Mouse (Mus musculus) forebrain, embryonic 12.5 days (tissue): ENCODE data around the gene Acox3. TPM values are rescaled to one million over a fixed set of nuclear protein-coding genes. Genes with fewer than 3 reads are reported as not detected.

ENCODE experiments used
- polyA plus RNA-seq: library from polyadenylated mRNA; unstranded; fragments of >200 nt; fragmentation: Nextera tagmentation; extraction: Ambion mirVana; gene quantifications from 2 replicates; pipeline ENCODE4 v1.2.1, GENCODE M21; 2016

Acox3 gene
- polyA plus RNA-seq, 1 experiment from 2014 or later = 15.6 TPM

Other genes with a start within 250 kb of the Acox3 start
- 0.51 and 0.86 TPM in 2 replicates for gene Hmx1, start 193.9 kb upstream of the Acox3 start, polyA plus RNA-seq
- gene Cpz, start 57.3 kb upstream of the Acox3 start, polyA plus RNA-seq = 1.7 and 3.0 TPM in 2 replicates
- gene Trmt44, start 8.0 kb upstream of the Acox3 start, polyA plus RNA-seq = 9.8 and 11.1 TPM in 2 replicates
- gene Htra3, start 96.7 kb downstream of the Acox3 start, polyA plus RNA-seq = 5.9 and 8.2 TPM in 2 replicates
- gene Sh3tc1, start 156.9 kb downstream of the Acox3 start, polyA plus RNA-seq = 3.0 and 4.0 TPM in 2 replicates
- 1.2 and 1.3 TPM in 2 replicates for gene Ablim2, start 174.8 kb downstream of the Acox3 start, polyA plus RNA-seq